In the genomic region with DNA sequence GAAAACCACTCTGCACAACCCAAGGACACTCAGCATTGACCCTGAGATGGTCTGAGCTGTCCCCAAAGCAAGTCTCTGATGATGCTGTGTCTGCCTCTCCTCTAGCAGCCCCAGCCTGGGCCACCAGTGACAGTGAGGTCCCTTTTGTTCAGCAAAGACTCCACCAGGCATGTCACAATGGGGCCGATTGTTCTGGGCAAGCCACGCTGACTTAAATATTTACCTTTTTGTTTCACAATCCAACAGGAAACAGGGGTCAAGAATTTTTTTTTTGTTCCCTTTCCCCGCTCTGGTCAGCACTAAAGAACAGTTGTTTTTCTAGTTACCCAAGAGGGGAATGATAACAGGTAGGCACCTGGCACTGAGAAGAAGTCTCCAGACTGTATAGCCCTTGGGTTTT, we compare ENCODE assay signal across 16 mouse cellular contexts.
DNase-seq lines count a peak whose midpoint lies in the region; ATAC-seq and TF ChIP-seq lines count a peak whose summit lies in the region.
"Had no signal": no experiment of that assay in that cellular context is flagged by ENCODE, and none has a peak within 500 bp of the region (broad histone marks: within the 10 kb centered on the region; RNA-seq: fewer than 3 reads in every experiment).

No protein-coding gene starts in this region.

- no peak for DNase-seq in hindbrain, embryonic 10.5 days (ENCODE audit: low spot score)
- DNase-seq in hindbrain, embryonic 14.5 days (ENCODE audit: low spot score) = no peak
- peak; percentile 41 for DNase-seq in liver
- DNase-seq in lung, postnatal 0 days (ENCODE audit: low spot score) = peak; percentile 91
- peak; percentile 73 for DNase-seq in yolk sac, embryonic 10.5 days (ENCODE audit: low spot score)
- no peak for DNase-seq in left cerebral cortex, adult 8-10 months (ENCODE audit: low spot score in 2 of 2)
- no peak for DNase-seq in right cerebral cortex, postnatal 4 days
- DNase-seq: cerebellum, postnatal 25 days; gastrocnemius, postnatal 25 days; thymus, postnatal 14 days had no signal

- peak overlapping the region; percentile 75 for H3K27ac ChIP-seq in hindbrain, embryonic 10.5 days
- H3K27ac ChIP-seq in hindbrain, embryonic 14.5 days = no peak overlapping the region
- peak overlapping the region; percentile 88 for H3K27ac ChIP-seq in lung, postnatal 0 days (ENCODE audit: low read length)
- H3K27ac ChIP-seq: embryonic facial prominence, embryonic 15.5 days; forebrain, embryonic 15.5 days; heart, embryonic 13.5 days; limb, embryonic 12.5 days; midbrain, embryonic 12.5 days had no signal

- no peak for TF ChIP-seq CTCF in lung, postnatal 0 days (IDR thresholded peaks at IDR 0.05)

- H3K4me2 ChIP-seq in hindbrain, embryonic 14.5 days (replicated peaks) = no peak overlapping the region
- no peak overlapping the region for H3K4me2 ChIP-seq in lung, postnatal 0 days (replicated peaks; ENCODE audit: low read depth, low read length)
- H3K4me2 ChIP-seq: embryonic facial prominence, embryonic 15.5 days; forebrain, embryonic 15.5 days; heart, embryonic 13.5 days; limb, embryonic 12.5 days; midbrain, embryonic 12.5 days had no signal

- WGBS in hindbrain, embryonic 10.5 days = 30% methylated on average over 3 of the region's 3 CpGs
- WGBS in hindbrain, embryonic 14.5 days = 16% methylated on average over 3 of the region's 3 CpGs
- WGBS in lung, postnatal 0 days = 37% methylated on average over 3 of the region's 3 CpGs

- no peak for ATAC-seq in hindbrain, embryonic 14.5 days (ENCODE audit: low FRiP score)
- peak; percentile 27 for ATAC-seq in lung, postnatal 0 days
- ATAC-seq: forebrain, embryonic 15.5 days; hindbrain, embryonic 16.5 days had no signal

- peak; percentile 93 for TF ChIP-seq EP300 in lung, postnatal 0 days (IDR thresholded peaks at IDR 0.05)

- H3K4me1 ChIP-seq in hindbrain, embryonic 10.5 days (replicated peaks) = peaks cover 51% of the 10 kb centered on the region
- peaks cover 5% of the 10 kb centered on the region; the same call in 1 of the 2 replicates for H3K4me1 ChIP-seq in hindbrain, embryonic 14.5 days (replicated peaks; ENCODE audit: control insufficient read depth, insufficient read depth, low read length)
- H3K4me1 ChIP-seq in lung, postnatal 0 days (ENCODE audit: insufficient read depth, low read depth, low read length) = peaks cover 15% of the 10 kb centered on the region; the same call in 1 of the 2 replicates
- H3K4me1 ChIP-seq: forebrain, embryonic 15.5 days; midbrain, embryonic 12.5 days had no signal

- H3K27me3 ChIP-seq in hindbrain, embryonic 10.5 days (ENCODE audit: insufficient read depth, poor library complexity, severe bottlenecking) = no peaks in the 10 kb centered on the region
- no peaks in the 10 kb centered on the region for H3K27me3 ChIP-seq in hindbrain, embryonic 14.5 days (ENCODE audit: control insufficient read depth, insufficient read depth, low read length)
- no peaks in the 10 kb centered on the region for H3K27me3 ChIP-seq in lung, postnatal 0 days (replicated peaks; ENCODE audit: insufficient read depth, low read length)
- H3K27me3 ChIP-seq: embryonic facial prominence, embryonic 15.5 days; forebrain, embryonic 15.5 days; heart, embryonic 13.5 days; limb, embryonic 12.5 days; midbrain, embryonic 12.5 days had no signal

- no peak overlapping the region for H3K9ac ChIP-seq in hindbrain, embryonic 14.5 days
- no peak overlapping the region for H3K9ac ChIP-seq in lung, postnatal 0 days (replicated peaks; ENCODE audit: low read depth)
- H3K9ac ChIP-seq: embryonic facial prominence, embryonic 15.5 days; forebrain, embryonic 15.5 days; heart, embryonic 13.5 days; limb, embryonic 12.5 days; midbrain, embryonic 12.5 days had no signal

- no peaks in the 10 kb centered on the region for H3K9me3 ChIP-seq in hindbrain, embryonic 10.5 days
- H3K9me3 ChIP-seq in hindbrain, embryonic 14.5 days (ENCODE audit: control insufficient read depth, low read length) = no peaks in the 10 kb centered on the region
- H3K9me3 ChIP-seq in lung, postnatal 0 days (ENCODE audit: low read length) = no peaks in the 10 kb centered on the region
- H3K9me3 ChIP-seq: embryonic facial prominence, embryonic 15.5 days; forebrain, embryonic 15.5 days; heart, embryonic 13.5 days; limb, embryonic 12.5 days; midbrain, embryonic 12.5 days had no signal

- H3K36me3 ChIP-seq in hindbrain, embryonic 10.5 days = no peaks in the 10 kb centered on the region
- H3K36me3 ChIP-seq in hindbrain, embryonic 14.5 days (replicated peaks; ENCODE audit: control insufficient read depth, insufficient read depth) = no peaks in the 10 kb centered on the region
- H3K36me3 ChIP-seq in lung, postnatal 0 days (ENCODE audit: insufficient read depth, low read length) = no peaks in the 10 kb centered on the region
- H3K36me3 ChIP-seq: embryonic facial prominence, embryonic 15.5 days; forebrain, embryonic 15.5 days; heart, embryonic 13.5 days; limb, embryonic 12.5 days; midbrain, embryonic 12.5 days had no signal

- no peak overlapping the region for H3K4me3 ChIP-seq in hindbrain, embryonic 10.5 days
- H3K4me3 ChIP-seq in hindbrain, embryonic 14.5 days (replicated peaks; ENCODE audit: low read length) = no peak overlapping the region
- no peak overlapping the region for H3K4me3 ChIP-seq in lung, postnatal 0 days (ENCODE audit: low read depth, low read length)
- H3K4me3 ChIP-seq: embryonic facial prominence, embryonic 15.5 days; forebrain, embryonic 15.5 days; heart, embryonic 13.5 days; limb, embryonic 12.5 days; midbrain, embryonic 12.5 days had no signal

Comparison
In these comparisons a context has a peak if more than half of its experiments do, and no peak if none do; other contexts are left out.
1. DNase-seq: peak in liver (single experiment), lung, postnatal 0 days (single experiment) and yolk sac, embryonic 10.5 days (single experiment); none in hindbrain, embryonic 10.5 days (single experiment), hindbrain, embryonic 14.5 days (single experiment), left cerebral cortex, adult 8-10 months (0 of 2) and right cerebral cortex, postnatal 4 days (single experiment).